Mouse (Mus musculus) c-Kit-negative CD71-positive TER-119-positive erythroid progenitor cells, embryonic 14.5 days (primary cell): Measurements from ENCODE around the gene Prkar1b.

Experiments used
- DNase-seq: peaks from one replicate; pipeline ENCODE4 v3.0.0-alpha.2; 2013; ENCODE audit warnings: low read depth, low spot score

Gene Prkar1b

DNA sequence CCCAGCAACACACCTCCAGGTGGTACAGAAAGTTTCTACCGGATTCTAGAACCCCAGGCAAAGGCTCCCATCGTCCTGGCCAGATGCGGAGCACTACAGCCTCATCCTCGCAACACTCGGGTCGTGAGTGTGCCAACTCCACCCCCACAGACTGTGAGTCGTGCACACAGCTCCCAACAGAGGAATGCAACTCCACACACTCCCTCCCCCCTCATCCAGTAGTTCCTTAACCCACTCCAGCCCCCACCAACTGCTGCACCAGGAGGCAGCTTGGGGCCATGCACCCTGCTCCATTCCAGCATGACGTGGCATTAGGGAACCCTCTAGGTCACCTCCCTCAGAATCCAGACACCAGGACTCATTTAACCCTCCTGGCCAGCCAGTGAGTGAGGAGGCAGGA, 170.0 kb downstream of the Prkar1b start:
- DNase-seq, result no peak

DNA sequence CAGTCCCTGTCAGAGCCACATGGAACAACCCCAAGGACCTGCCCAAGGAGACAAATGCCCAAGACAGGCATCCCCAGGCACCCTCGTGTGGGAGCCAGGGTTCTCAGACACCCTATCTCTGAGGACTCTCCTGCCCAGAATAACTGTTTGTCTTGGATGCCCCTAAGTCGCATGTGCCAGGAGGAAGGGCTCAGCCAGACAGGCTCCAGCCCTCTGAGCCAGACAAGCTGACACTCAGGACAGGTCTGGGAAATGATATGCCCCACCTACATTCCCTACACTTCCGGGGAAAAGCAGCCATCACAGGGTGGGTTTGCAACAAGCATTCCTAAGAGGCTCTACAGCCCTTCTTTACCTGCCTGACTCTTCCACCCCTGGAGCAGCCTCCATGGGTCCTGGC, 172.0 kb downstream of the Prkar1b start:
- DNase-seq, result no peak

DNA sequence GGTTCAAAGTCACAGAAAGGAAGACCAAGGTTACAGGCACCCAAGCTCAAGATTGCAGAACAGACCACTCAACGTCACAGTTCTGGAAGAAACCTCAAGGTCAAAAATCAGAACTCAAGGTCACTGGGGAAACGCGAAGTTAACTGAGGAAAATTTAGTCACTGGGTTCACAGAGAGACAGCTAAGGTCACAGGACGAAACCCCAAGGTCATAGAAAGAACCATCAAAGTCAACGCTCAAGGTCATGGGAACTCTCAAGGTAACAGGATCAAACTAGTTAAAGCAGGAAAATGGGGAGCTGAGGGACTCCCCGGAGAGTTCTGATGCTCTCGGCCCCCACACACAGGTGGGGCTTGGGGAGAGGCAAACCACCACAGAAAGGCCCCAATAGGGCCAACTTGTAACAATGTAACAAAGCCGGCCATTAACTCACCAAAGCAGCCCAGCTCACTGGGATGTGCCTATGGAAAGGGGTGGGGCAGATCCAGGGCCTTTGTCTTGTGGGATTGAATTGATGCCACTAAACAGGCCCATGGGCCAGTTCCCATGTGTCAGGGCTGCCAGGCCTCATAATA, 174.8 kb downstream of the Prkar1b start:
- no peak for DNase-seq

DNA sequence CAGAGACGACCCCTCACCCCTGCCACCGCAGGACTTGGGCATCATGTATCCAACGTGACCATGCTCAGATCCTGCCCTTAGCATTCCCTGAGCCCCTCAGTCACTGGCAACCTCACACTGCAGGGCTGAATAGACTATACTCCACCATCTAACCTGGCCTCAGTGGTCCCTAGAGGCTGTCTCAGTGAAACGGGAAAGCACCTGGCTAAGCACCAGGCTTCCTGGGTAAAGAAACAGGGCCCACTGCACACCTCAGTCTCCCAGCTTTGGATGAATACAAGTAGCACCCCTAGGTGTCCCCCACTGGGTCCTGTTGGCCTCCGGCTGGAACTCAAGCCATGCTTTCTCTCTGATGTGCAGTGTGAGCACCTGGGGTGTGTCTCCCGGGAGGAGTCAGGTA, 176.3 kb downstream of the Prkar1b start:
- no peak for DNase-seq

DNA sequence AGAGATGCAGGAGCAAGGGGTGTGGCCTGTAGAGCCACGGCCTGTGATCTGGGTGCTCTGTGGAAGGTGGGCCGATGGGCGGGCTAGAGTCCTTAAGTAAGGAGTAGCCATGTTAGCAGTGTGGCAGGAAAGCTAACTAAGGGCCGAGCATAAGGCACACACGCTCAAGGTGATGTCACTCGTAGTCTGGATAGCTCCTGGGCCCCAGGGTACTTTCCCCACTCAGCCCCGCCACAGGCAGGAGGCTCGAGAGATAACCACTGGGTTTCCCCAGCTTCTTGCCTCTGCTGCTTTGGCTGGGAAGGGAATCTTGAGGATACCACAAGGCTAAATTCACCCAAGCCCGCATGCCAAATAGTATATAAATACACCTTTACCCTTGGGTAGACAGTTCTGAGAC, 178.4 kb downstream of the Prkar1b start:
- DNase-seq, result no peak

DNA sequence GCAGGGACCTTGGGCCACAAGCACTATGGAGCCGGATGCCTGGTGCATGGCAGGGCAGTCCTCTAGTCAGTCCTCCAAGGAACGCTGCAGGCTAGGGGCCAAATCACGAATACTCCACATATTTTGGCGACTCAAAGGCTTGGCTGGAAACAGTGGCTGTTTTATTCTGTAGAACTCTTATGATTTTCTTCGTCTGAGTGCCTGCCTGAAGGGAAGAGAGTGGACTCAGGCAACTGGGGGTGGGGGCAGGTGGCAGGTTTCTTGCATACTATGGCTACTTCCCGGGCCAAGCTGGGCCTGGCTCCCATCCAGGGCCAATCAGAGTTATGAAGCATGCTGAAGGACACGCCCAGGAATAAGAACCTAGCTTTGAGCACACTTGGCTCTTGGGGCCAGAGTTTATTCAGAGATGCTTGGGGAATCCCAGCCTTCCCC, 179.7 kb downstream of the Prkar1b start:
- no peak for DNase-seq
